Mouse (Mus musculus) regulatory T cell (primary cell): ENCODE measurements around the gene Idi1.
"Not testable (repeated sequence)": the region's sequence is repeated elsewhere in the genome, so short reads cannot be mapped to it uniquely, and the experiment has no call there.

ENCODE experiments used
- in situ Hi-C: fragments of 300-600 bp; cut with MboI, MseI; formaldehyde crosslinking; loops from one replicate; pipeline ENCODE4 v1.15.1; 2025; ENCODE audit warnings: high pct_unique_total_duplicates

The Idi1 gene

GRCm38 (mm10) chr13:8886185-8886560 lies 872 bp downstream of the Idi1 start:
- in situ Hi-C loops, result no loop called here

DNA sequence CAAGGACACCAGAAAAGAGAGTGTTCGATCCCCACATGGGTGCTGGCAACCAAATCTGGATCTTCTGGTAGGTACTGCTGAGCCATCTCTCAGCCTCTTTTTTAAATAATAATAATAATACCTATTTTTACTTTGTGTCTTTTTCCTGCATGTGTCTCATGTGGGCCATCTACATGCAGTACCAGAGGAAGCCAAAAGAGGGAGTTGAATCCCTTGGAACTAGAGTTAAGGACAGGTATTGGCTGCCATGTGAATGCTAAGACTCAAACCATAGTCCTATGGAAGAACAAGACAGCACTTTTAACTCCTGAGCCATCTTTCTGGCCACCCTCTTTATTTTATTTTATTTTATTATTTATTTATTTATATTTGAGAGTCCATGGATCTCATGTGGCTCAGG lies 3.3 kb downstream of the Idi1 start:
- in situ Hi-C loops, result no loop called here

DNA sequence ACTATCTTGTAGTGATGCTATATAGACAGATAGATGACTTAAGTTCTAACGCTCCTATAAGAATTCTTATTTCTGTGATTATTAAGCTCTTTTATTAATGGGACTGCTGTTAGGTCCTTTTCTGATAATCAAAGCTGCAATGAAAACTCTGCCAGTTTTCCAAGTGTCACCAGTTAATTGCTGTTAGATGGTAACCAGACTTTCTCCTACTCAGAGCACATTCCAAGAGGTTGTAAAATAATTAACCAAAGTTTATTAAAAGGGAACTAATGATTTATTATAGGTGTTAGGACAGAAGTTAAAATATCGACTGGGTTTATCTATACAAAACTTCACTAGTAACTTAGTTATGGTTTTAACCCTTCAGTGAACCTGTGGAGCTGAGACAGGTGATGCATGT lies 20.7 kb downstream of the Idi1 start:
- in situ Hi-C loops, result not testable (repeated sequence)

- in situ Hi-C loops, result not testable (repeated sequence)
These were observed 28.6 kb downstream of the Idi1 start for GRCm38 (mm10) chr13:8913890-8914289.

- in situ Hi-C loops, result no loop called here
These were observed 48.2 kb downstream of the Idi1 start for GRCm38 (mm10) chr13:8933499-8933898.

- in situ Hi-C loops, result not testable (repeated sequence)
These were observed 52.4 kb downstream of the Idi1 start for GRCm38 (mm10) chr13:8937611-8938140.

- in situ Hi-C loops, result not testable (repeated sequence)
These were observed 55.8 kb downstream of the Idi1 start for GRCm38 (mm10) chr13:8941110-8941509.

DNA sequence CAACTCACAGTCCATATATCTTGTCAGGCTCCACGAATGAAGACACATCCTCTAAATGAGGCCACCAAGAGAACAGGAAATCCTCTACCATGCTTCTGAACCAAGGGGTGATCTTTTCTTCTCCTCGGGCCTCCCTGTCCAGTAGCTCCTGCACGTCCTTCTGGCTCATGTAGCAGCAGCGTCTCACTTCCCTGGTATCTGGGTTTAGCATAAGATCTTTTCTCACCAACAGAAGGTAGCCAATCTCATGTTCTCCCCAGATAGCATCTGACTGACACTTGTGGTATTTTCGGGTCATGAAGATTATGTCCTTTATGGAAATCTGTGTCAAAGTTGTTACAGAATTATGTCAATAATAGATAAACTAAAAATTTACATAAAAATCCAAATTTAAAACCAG lies 56.4 kb downstream of the Idi1 start:
- in situ Hi-C loops, result not testable (repeated sequence)
